Mouse (Mus musculus) liver, adult 2 months (tissue): Measurements from ENCODE around the gene Olfr874.

ENCODE experiments used
- CTCF ChIP-seq: fragments of 200-500 bp; IDR thresholded peaks from 2 replicates; pipeline ENCODE4 v1.5.1; 2011; ENCODE audit warnings: low read depth, low read length, control low read depth
- POLR2A ChIP-seq: fragments of 200-500 bp; IDR thresholded peaks from 2 replicates; pipeline ENCODE4 v1.6.1; 2011; ENCODE audit warnings: low read length, control low read depth; ENCODE audit not compliant: insufficient read depth; ENCODE audit errors: extremely low read depth

GRCm38 (mm10) chr9:37770661-37771060 is 25.8 kb downstream of the Olfr874 start:
- TF ChIP-seq CTCF (no peak), POLR2A (no peak)
